Mouse (Mus musculus) adrenal gland (tissue): ENCODE measurements at regions not wholly inside any gene's neighbourhood (a gene's known extent, or its start where the extent isn't known, plus 50 kb on each side); places are given as distances from the start of the nearest gene placed in this dataset.

Experiments used
- intact Hi-C: fragments of 180-260 bp; cut with DNase I; formaldehyde crosslinking; loops from one replicate; pipeline ENCODE4 v1.15.1; 2025

GRCm38 (mm10) chr4:138509901-138510300 lies 55.8 kb downstream of the Camk2n1 start:
- intact Hi-C loops = loop anchor here (5.0 kb wide), 1 partner anchor 192 kb away; no protein-coding TSS in a partner anchor

- intact Hi-C loops = no loop called here
These were observed 59.8 kb downstream of the Camk2n1 start for GRCm38 (mm10) chr4:138513876-138514275.
